Mouse (Mus musculus): ENCODE measurements around the gene 5830473C10Rik.

DNA sequence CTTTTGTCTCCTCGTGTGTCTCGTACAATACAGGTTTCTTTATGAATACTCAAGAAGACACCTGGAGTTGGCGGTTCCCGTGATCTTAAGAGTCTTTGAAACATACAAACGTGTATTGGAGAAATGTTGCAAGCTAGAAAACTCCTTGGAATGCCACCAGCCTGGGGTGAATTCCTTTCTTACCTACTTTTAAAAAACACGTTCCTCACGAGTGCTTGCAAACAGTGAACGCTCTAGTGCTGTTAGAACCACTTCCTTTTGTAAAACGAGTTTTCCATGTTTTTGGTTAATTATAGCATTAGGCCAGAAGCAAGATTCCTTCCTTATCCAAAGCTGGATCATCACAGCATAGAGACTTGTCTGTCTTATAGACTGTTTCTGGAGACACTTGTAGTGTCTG lies 18.6 kb downstream of the 5830473C10Rik start:
- TF ChIP-seq CTCF (conservative IDR thresholded peaks at IDR 0.05; ENCODE audit: low read length) = no peak
- TF ChIP-seq NANOG (IDR thresholded peaks at IDR 0.05; ENCODE audit: borderline replicate concordance, low read length) = no peak

Measured in E14TG2a.4 (cell line).